Mouse (Mus musculus): ENCODE measurements around the gene Slc9a8. TPM values are rescaled to one million over a fixed set of nuclear protein-coding genes. Genes with fewer than 3 reads are reported as not detected.

Slc9a8 gene
- polyA plus RNA-seq, 1 experiment from 2014 or later, result 9.3 TPM

- H3K9me3 ChIP-seq (ENCODE audit: low read length), result no peaks in the 10 kb centered on the region
- no peaks in the 10 kb centered on the region for H3K27me3 ChIP-seq (ENCODE audit: insufficient read depth, low read length)
- TF ChIP-seq CTCF (IDR thresholded peaks at IDR 0.05; ENCODE audit: low read depth) (no peak), EP300 (IDR thresholded peaks at IDR 0.05; ENCODE audit: low read depth) (no peak)
- H3K4me1 ChIP-seq (ENCODE audit: insufficient read depth), result peaks cover 15% of the 10 kb centered on the region
- ATAC-seq (no peak), DNase-seq (no peak)
- no peak overlapping the region for H3K4me3 ChIP-seq (ENCODE audit: low read depth, low read length)
- H3K27ac ChIP-seq (ENCODE audit: low read depth), result no peak overlapping the region
- peaks cover 22% of the 10 kb centered on the region for H3K36me3 ChIP-seq (replicated peaks; ENCODE audit: insufficient read depth, low read length)
- no peak overlapping the region for H3K9ac ChIP-seq (replicated peaks)
- H3K4me2 ChIP-seq (ENCODE audit: low read depth, low read length), result no peak overlapping the region
- 93% methylated on average over 1 of the region's 1 CpGs for WGBS (ENCODE audit: insufficient replicate concordance)
These were observed 58.0 kb downstream of the Slc9a8 start for GRCm38 (mm10) chr2:167479501-167479900.

- Histone ChIP-seq H3K27me3 (ENCODE audit: insufficient read depth, low read length) (no peaks in the 10 kb centered on the region), H3K4me2 (ENCODE audit: low read depth, low read length) (no peak overlapping the region), H3K9ac (replicated peaks) (no peak overlapping the region), H3K4me3 (ENCODE audit: low read depth, low read length) (no peak overlapping the region), H3K36me3 (replicated peaks; ENCODE audit: insufficient read depth, low read length) (peaks cover 21% of the 10 kb centered on the region), H3K27ac (ENCODE audit: low read depth) (no peak overlapping the region), H3K9me3 (ENCODE audit: low read length) (no peaks in the 10 kb centered on the region), H3K4me1 (ENCODE audit: insufficient read depth) (no peaks in the 10 kb centered on the region; the same call in 1 of the 2 replicates)
- TF ChIP-seq EP300 (IDR thresholded peaks at IDR 0.05; ENCODE audit: low read depth), result no peak
- TF ChIP-seq CTCF (IDR thresholded peaks at IDR 0.05; ENCODE audit: low read depth), result no peak
- WGBS (ENCODE audit: insufficient replicate concordance), result 88% methylated on average over 4 of the region's 4 CpGs
- DNase-seq, result no peak
- ATAC-seq, result no peak
These were observed 61.2 kb downstream of the Slc9a8 start for GRCm38 (mm10) chr2:167482681-167483080.

GRCm38 (mm10) chr2:167483081-167483826, 61.7 kb downstream of the Slc9a8 start:
- H3K27me3 ChIP-seq (ENCODE audit: insufficient read depth, low read length), result no peaks in the 10 kb centered on the region
- peak; percentile 31 for ATAC-seq
- 86% methylated on average over 27 of the region's 27 CpGs for WGBS (ENCODE audit: insufficient replicate concordance)
- no peak for DNase-seq
- H3K36me3 ChIP-seq (replicated peaks; ENCODE audit: insufficient read depth, low read length), result peaks cover 21% of the 10 kb centered on the region
- H3K4me3 ChIP-seq (ENCODE audit: low read depth, low read length), result no peak overlapping the region
- TF ChIP-seq CTCF (IDR thresholded peaks at IDR 0.05; ENCODE audit: low read depth) (no peak), EP300 (IDR thresholded peaks at IDR 0.05; ENCODE audit: low read depth) (no peak)
- no peak overlapping the region for H3K9ac ChIP-seq (replicated peaks)
- no peak overlapping the region for H3K4me2 ChIP-seq (ENCODE audit: low read depth, low read length)
- no peaks in the 10 kb centered on the region for H3K9me3 ChIP-seq (ENCODE audit: low read length)
- H3K4me1 ChIP-seq (ENCODE audit: insufficient read depth), result no peaks in the 10 kb centered on the region; the same call in none of the 2 replicates
- H3K27ac ChIP-seq (ENCODE audit: low read depth), result no peak overlapping the region

GRCm38 (mm10) chr2:167483827-167484410, 62.4 kb downstream of the Slc9a8 start:
- no peak overlapping the region for H3K4me2 ChIP-seq (ENCODE audit: low read depth, low read length)
- H3K9ac ChIP-seq (replicated peaks), result no peak overlapping the region
- peaks cover 26% of the 10 kb centered on the region for H3K36me3 ChIP-seq (replicated peaks; ENCODE audit: insufficient read depth, low read length)
- no peak overlapping the region for H3K4me3 ChIP-seq (ENCODE audit: low read depth, low read length)
- DNase-seq, result no peak
- peaks cover 3% of the 10 kb centered on the region for H3K4me1 ChIP-seq (ENCODE audit: insufficient read depth)
- no peak overlapping the region for H3K27ac ChIP-seq (ENCODE audit: low read depth)
- no peak for ATAC-seq
- no peak for TF ChIP-seq EP300 (IDR thresholded peaks at IDR 0.05; ENCODE audit: low read depth)
- TF ChIP-seq CTCF (IDR thresholded peaks at IDR 0.05; ENCODE audit: low read depth), result no peak
- H3K27me3 ChIP-seq (ENCODE audit: insufficient read depth, low read length), result no peaks in the 10 kb centered on the region
- 90% methylated on average over 24 of the region's 24 CpGs for WGBS (ENCODE audit: insufficient replicate concordance)
- no peaks in the 10 kb centered on the region for H3K9me3 ChIP-seq (ENCODE audit: low read length)

GRCm38 (mm10) chr2:167484932-167485331, 63.4 kb downstream of the Slc9a8 start:
- Histone ChIP-seq H3K9me3 (ENCODE audit: low read length) (no peaks in the 10 kb centered on the region), H3K4me1 (ENCODE audit: insufficient read depth) (peaks cover 3% of the 10 kb centered on the region; the same call in 1 of the 2 replicates), H3K36me3 (replicated peaks; ENCODE audit: insufficient read depth, low read length) (peaks cover 26% of the 10 kb centered on the region), H3K4me2 (ENCODE audit: low read depth, low read length) (no peak overlapping the region), H3K27me3 (ENCODE audit: insufficient read depth, low read length) (no peaks in the 10 kb centered on the region), H3K9ac (replicated peaks) (no peak overlapping the region), H3K27ac (ENCODE audit: low read depth) (no peak overlapping the region), H3K4me3 (ENCODE audit: low read depth, low read length) (no peak overlapping the region)
- ATAC-seq (no peak), DNase-seq (no peak)
- WGBS (ENCODE audit: insufficient replicate concordance), result 88% methylated on average over 11 of the region's 11 CpGs
- TF ChIP-seq EP300 (IDR thresholded peaks at IDR 0.05; ENCODE audit: low read depth) (no peak), CTCF (IDR thresholded peaks at IDR 0.05; ENCODE audit: low read depth) (no peak)

GRCm38 (mm10) chr2:167485501-167486377, 64.2 kb downstream of the Slc9a8 start:
- no peak overlapping the region for H3K27ac ChIP-seq (ENCODE audit: low read depth)
- no peak overlapping the region for H3K4me2 ChIP-seq (ENCODE audit: low read depth, low read length)
- no peaks in the 10 kb centered on the region for H3K9me3 ChIP-seq (ENCODE audit: low read length)
- ATAC-seq (no peak), DNase-seq (no peak)
- no peak overlapping the region for H3K4me3 ChIP-seq (ENCODE audit: low read depth, low read length)
- H3K36me3 ChIP-seq (replicated peaks; ENCODE audit: insufficient read depth, low read length), result peaks cover 22% of the 10 kb centered on the region
- H3K27me3 ChIP-seq (ENCODE audit: insufficient read depth, low read length), result no peaks in the 10 kb centered on the region
- WGBS (ENCODE audit: insufficient replicate concordance), result 84% methylated on average over 7 of the region's 7 CpGs
- TF ChIP-seq EP300 (IDR thresholded peaks at IDR 0.05; ENCODE audit: low read depth) (no peak), CTCF (IDR thresholded peaks at IDR 0.05; ENCODE audit: low read depth) (no peak)
- H3K4me1 ChIP-seq (ENCODE audit: insufficient read depth), result peaks cover 5% of the 10 kb centered on the region
- no peak overlapping the region for H3K9ac ChIP-seq (replicated peaks)

Data from liver, postnatal 0 days (tissue).